Mouse (Mus musculus) liver, adult 2 months (tissue): ENCODE data around the gene Fat2.

ENCODE experiments used
- CTCF ChIP-seq: fragments of 200-500 bp; IDR thresholded peaks from 2 replicates; pipeline ENCODE4 v1.5.1; 2011; ENCODE audit warnings: low read depth, low read length, control low read depth
- POLR2A ChIP-seq: fragments of 200-500 bp; IDR thresholded peaks from 2 replicates; pipeline ENCODE4 v1.6.1; 2011; ENCODE audit warnings: low read length, control low read depth; ENCODE audit not compliant: insufficient read depth; ENCODE audit errors: extremely low read depth

GRCm38 (mm10) chr11:55214978-55215377, 121.4 kb downstream of the Fat2 start:
- no peak for TF ChIP-seq CTCF
- TF ChIP-seq POLR2A = no peak
